Mouse (Mus musculus): ENCODE measurements around the gene Zc3hav1. TPM values are rescaled to one million over a fixed set of nuclear protein-coding genes. Genes with fewer than 3 reads are reported as not detected.

Zc3hav1 gene
- 5.0 TPM in 2 replicates for polyA plus RNA-seq (2012; rRNA removed)

DNA sequence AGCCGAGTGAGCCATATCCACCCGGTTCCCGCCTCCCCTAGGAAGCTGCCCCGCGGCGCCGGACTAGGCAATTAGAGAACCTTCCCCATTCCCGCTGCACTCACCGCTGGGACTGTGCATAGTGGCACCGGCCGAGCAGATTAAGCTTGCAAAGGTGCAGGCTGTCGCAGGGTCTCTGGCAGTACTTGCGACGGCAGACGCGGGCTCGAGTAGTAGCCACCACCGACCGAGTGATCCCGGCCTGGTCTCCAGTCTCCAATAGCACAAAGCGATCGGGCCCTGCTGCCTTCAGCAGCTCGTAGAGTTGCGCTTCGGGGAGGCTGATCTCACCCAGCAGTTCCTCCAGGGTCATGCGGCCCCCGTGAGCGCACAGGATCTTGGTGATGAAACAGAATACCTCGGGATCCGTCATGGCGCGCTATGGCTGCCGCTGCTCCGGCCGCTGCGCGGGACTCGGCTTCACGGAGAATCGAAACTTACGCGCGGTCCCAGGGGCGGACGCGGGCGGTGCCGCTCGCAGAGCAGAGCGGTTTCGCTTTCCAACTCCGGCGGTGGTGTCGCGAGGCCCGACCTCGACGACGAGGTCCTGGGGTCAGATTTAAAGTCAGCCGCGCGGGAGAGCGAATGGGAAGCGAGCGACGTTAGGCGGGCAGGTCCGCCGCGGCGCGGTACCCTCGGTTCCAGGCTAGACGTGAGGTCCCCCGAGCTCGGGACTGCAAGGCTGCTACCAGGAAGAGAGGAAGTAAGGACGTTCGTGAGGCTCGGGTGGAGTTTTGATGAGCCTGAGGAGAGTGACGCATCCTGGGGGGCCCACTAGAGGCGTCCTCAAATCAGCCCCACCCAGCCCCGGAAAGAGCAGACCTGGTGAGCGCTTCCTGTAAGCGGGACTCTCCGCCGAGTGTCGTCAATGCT is at the start of gene Zc3hav1:
TSS of gene Zc3hav1 (minus strand) at position 793 of the 912 bp plus-strand sequence.
- Histone ChIP-seq H3K4me1 (ENCODE audit: control insufficient read depth, insufficient read depth, low read length) (no peaks in the 10 kb centered on the region), H3K27ac (ENCODE audit: insufficient read depth, low read length) (no peak within 1 kb of the TSS), H3K27me3 (ENCODE audit: control insufficient read depth, insufficient read depth, low read length) (no peaks in the 10 kb centered on the region; the same call in 1 of the 2 replicates), H3K4me3 (replicated peaks; ENCODE audit: insufficient read depth, low read depth, low read length) (peak within 1 kb of the TSS; percentile 56)
- DNase-seq = peak; percentile 24 to 37
- under 1% methylated on average over 87 of the region's 87 CpGs for WGBS
- TF ChIP-seq CTCF (IDR thresholded peaks at IDR 0.05; ENCODE audit: borderline replicate concordance, insufficient read depth, low read depth, low read length) = no peak
- no peak for TF ChIP-seq POLR2A (IDR thresholded peaks at IDR 0.05; ENCODE audit: borderline replicate concordance, insufficient read depth, low read length)

DNA sequence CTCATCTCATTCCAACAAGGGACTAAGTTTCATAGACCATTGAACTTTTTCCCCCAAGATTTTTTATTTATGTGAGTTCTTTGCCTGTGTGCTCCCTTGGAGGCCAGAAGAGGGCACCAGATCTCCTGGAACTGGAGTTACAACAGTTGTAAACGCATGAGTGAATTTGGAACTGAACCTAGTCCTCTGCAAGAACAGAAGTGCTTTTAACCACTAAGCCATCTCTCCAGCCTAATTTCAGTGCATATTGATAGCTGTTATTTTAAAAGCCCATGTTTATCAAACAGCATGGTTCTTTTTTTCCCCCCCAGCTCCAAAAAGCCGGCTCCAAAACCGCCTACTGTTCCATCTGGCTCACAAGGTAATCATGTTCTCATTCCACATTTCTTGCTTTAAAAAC is 35.3 kb upstream of the Zc3hav1 start:
- no peak for TF ChIP-seq POLR2A (IDR thresholded peaks at IDR 0.05; ENCODE audit: borderline replicate concordance, insufficient read depth, low read length)
- TF ChIP-seq CTCF (IDR thresholded peaks at IDR 0.05; ENCODE audit: borderline replicate concordance, insufficient read depth, low read depth, low read length) = peak; percentile 48; the same call in 1 of the 2 replicates
- Histone ChIP-seq H3K4me1 (ENCODE audit: control insufficient read depth, insufficient read depth, low read length) (no peaks in the 10 kb centered on the region), H3K27ac (ENCODE audit: insufficient read depth, low read length) (no peak overlapping the region), H3K4me3 (replicated peaks; ENCODE audit: insufficient read depth, low read depth, low read length) (no peak overlapping the region), H3K27me3 (ENCODE audit: control insufficient read depth, insufficient read depth, low read length) (no peaks in the 10 kb centered on the region)
- DNase-seq = peak; percentile 8 to 11
- 55% methylated on average over 3 of the region's 3 CpGs for WGBS

DNA sequence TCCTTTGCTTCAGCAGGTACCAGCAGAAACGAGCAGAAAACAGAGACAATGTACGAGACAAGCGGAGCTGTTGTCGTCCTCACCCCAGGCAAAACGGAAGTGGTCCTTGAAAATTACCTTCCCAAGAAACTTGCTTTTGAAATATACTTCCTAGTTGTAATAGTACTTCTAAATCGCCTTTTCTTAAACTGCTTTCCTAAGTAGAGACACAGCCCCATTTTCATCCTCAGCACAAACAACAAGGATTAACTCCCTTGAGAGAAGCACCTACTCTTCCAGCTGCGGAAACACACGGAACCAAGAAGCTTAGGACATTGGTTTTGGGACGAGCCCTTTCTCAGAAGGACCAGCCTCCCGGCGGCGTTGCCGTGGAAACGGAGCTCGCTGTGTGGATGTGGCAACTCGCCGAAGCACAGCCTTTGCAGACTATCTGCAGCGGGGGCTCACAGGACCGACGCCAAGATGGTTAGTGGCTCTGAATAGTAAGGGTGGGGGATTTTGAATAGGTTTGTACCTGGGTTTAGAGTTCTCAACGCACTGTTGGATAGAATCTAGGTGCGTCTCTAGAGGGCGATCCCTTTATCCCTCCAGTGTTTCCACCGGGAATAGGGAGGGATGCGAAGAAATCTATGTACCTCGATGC is 26.8 kb upstream of the Zc3hav1 start, which contains the start of gene Ttc26:
TSS of gene Ttc26 (plus strand) at position 341 of the 643 bp plus-strand sequence.
- TF ChIP-seq POLR2A (IDR thresholded peaks at IDR 0.05; ENCODE audit: borderline replicate concordance, insufficient read depth, low read length) = peak; percentile 78; the same call in 1 of the 2 replicates
- TF ChIP-seq CTCF (IDR thresholded peaks at IDR 0.05; ENCODE audit: borderline replicate concordance, insufficient read depth, low read depth, low read length) = no peak
- Histone ChIP-seq H3K27me3 (ENCODE audit: control insufficient read depth, insufficient read depth, low read length) (no peaks in the 10 kb centered on the region), H3K4me1 (ENCODE audit: control insufficient read depth, insufficient read depth, low read length) (no peaks in the 10 kb centered on the region), H3K27ac (ENCODE audit: insufficient read depth, low read length) (no peak within 1 kb of the TSS), H3K4me3 (replicated peaks; ENCODE audit: insufficient read depth, low read depth, low read length) (peak within 1 kb of the TSS; percentile 89)
- DNase-seq = peak; percentile 83 to 88
- WGBS = under 1% methylated on average over 26 of the region's 26 CpGs

DNA sequence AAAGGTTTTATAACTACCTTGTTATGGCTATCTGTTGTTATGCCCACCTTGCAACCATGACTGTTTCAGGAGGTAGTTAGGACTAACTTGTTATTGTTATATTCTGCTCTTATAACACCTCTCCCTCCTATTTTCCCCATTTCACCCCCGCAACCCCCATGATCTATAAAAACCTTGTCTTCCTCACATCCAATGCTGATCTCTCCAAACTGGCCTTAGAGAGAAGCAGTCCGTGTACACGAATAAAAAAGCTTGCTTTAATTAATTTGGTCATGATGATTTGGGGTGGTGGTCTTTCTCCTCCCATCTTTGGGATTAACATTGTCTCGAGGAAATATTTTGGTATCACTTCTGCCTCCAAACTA is 26.3 kb upstream of the Zc3hav1 start:
- TF ChIP-seq POLR2A (IDR thresholded peaks at IDR 0.05; ENCODE audit: borderline replicate concordance, insufficient read depth, low read length) (no peak), CTCF (IDR thresholded peaks at IDR 0.05; ENCODE audit: borderline replicate concordance, insufficient read depth, low read depth, low read length) (no peak)
- Histone ChIP-seq H3K4me1 (ENCODE audit: control insufficient read depth, insufficient read depth, low read length) (no peaks in the 10 kb centered on the region), H3K27me3 (ENCODE audit: control insufficient read depth, insufficient read depth, low read length) (no peaks in the 10 kb centered on the region), H3K4me3 (replicated peaks; ENCODE audit: insufficient read depth, low read depth, low read length) (peak overlapping the region; percentile 89), H3K27ac (ENCODE audit: insufficient read depth, low read length) (no peak overlapping the region)
- WGBS = under 1% methylated on average over 4 of the region's 4 CpGs
- no peak for DNase-seq

DNA sequence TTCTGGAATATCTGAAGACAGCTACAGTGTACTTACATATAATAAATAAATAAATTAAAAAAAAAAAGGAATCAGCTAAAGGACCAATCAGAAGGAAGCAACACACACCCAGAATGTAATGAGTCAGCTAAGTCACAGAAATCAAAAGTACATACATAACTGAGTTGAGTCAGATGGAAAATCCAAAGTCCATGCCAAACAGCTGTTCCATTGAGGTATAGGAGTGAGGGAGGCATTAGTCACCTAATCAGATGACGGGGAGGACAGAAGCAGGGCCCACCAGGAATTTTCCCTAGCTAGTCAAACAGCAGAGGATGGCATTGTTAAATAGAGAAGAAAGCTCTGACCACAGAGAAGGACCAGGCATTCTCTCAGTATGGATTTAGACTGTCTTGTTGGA is 19.9 kb upstream of the Zc3hav1 start:
- TF ChIP-seq CTCF (IDR thresholded peaks at IDR 0.05; ENCODE audit: borderline replicate concordance, insufficient read depth, low read depth, low read length) (no peak), POLR2A (IDR thresholded peaks at IDR 0.05; ENCODE audit: borderline replicate concordance, insufficient read depth, low read length) (no peak)
- no peaks in the 10 kb centered on the region for H3K27me3 ChIP-seq (ENCODE audit: control insufficient read depth, insufficient read depth, low read length)

DNA sequence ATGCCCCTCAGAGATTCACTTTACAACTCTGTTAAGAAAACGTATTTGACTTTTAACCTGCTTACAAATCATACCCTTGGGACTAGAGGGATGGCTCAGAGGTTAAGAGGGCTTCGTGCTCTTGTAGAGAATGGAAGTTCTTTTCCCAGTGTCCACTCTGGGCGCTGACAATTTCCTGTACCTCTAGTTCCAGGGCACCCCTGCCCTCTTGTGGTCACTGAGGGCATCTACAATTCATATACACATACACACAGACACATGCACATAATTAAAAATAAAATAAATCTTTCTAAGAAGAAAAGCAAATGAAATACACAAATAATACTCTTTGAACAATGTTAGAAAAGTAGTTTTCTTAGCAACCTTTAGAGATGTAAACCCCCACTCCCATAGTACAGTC is 15.5 kb upstream of the Zc3hav1 start:
- 78% methylated on average over 3 of the region's 3 CpGs for WGBS
- no peaks in the 10 kb centered on the region for H3K4me1 ChIP-seq (ENCODE audit: control insufficient read depth, insufficient read depth, low read length)
- no peak overlapping the region for H3K4me3 ChIP-seq (replicated peaks; ENCODE audit: insufficient read depth, low read depth, low read length)
- DNase-seq = no peak
- TF ChIP-seq POLR2A (IDR thresholded peaks at IDR 0.05; ENCODE audit: borderline replicate concordance, insufficient read depth, low read length) (no peak), CTCF (IDR thresholded peaks at IDR 0.05; ENCODE audit: borderline replicate concordance, insufficient read depth, low read depth, low read length) (no peak)
- H3K27me3 ChIP-seq (ENCODE audit: control insufficient read depth, insufficient read depth, low read length) = no peaks in the 10 kb centered on the region
- H3K27ac ChIP-seq (ENCODE audit: insufficient read depth, low read length) = no peak overlapping the region

More for the DNA sequence above, 19.9 kb upstream of the Zc3hav1 start:
- no peak for DNase-seq
- H3K4me3 ChIP-seq (replicated peaks; ENCODE audit: insufficient read depth, low read depth, low read length) = no peak overlapping the region
- 68% methylated on average over 1 of the region's 1 CpGs for WGBS
- no peak overlapping the region for H3K27ac ChIP-seq (ENCODE audit: insufficient read depth, low read length)
- no peaks in the 10 kb centered on the region for H3K4me1 ChIP-seq (ENCODE audit: control insufficient read depth, insufficient read depth, low read length)

DNA sequence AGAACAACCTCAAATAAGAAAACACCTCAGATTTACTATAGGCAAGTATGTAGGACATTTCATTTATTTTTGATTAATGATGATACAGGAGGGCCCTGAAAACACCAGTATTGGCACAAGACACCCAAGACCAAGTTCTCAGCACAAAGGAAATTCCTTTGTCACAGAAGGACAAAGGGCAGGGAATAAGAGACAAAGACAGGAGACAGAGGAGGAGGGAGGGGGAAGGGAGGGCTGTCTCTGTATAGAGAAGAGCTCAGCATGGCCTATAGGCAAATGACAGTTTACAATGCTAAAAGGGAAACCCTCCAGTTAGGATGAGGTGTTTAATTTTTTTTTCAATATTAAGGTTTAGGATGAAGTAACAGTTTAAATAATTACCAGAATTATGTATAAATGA is 9.7 kb upstream of the Zc3hav1 start:
- no peak overlapping the region for H3K27ac ChIP-seq (ENCODE audit: insufficient read depth, low read length)
- TF ChIP-seq CTCF (IDR thresholded peaks at IDR 0.05; ENCODE audit: borderline replicate concordance, insufficient read depth, low read depth, low read length) (no peak), POLR2A (IDR thresholded peaks at IDR 0.05; ENCODE audit: borderline replicate concordance, insufficient read depth, low read length) (no peak)
- no peak for DNase-seq

More for the DNA sequence above, 9.7 kb upstream of the Zc3hav1 start:
- Histone ChIP-seq H3K4me3 (replicated peaks; ENCODE audit: insufficient read depth, low read depth, low read length) (no peak overlapping the region), H3K27me3 (ENCODE audit: control insufficient read depth, insufficient read depth, low read length) (no peaks in the 10 kb centered on the region), H3K4me1 (ENCODE audit: control insufficient read depth, insufficient read depth, low read length) (no peaks in the 10 kb centered on the region)

All from cerebellum, adult 2 months (tissue).